Mouse (Mus musculus) Patski (cell line): ENCODE measurements at regions not wholly inside any gene's neighbourhood (a gene's known extent, or its start where the extent isn't known, plus 50 kb on each side); places are given as distances from the start of the nearest gene placed in this dataset.

Experiments
- ATAC-seq: fragments of 100-300 bp; one replicate; pipeline ENCODE4 v1.8.0; 2021
- CTCF ChIA-PET: fragments of 350-600 bp; sonication (Branson Sonifier 250); formaldehyde crosslinking; loops from one replicate; lab custom pipeline; 2022; ENCODE audit warnings: inconsistent platforms; lab: Charles Lee
- POLR2A ChIA-PET: fragments of 350-600 bp; sonication (Branson Sonifier 250); formaldehyde crosslinking; loops from one replicate; lab custom pipeline; 2022; ENCODE audit warnings: antibody characterized with exemption, inconsistent platforms; lab: Charles Lee
- DNase-seq: peaks from one replicate; pipeline ENCODE4 v3.0.0-alpha.2; 2011; ENCODE audit warnings: low read depth, low spot score
- H3K27me3 ChIP-seq: fragments of 371-371 bp; one replicate; pipeline ENCODE4 v1.5.1; 2021
- CTCF ChIP-seq: fragments of 100-300 bp; IDR thresholded peaks from one replicate; pipeline ENCODE4 v1.5.1; 2021
- in situ Hi-C: fragments of 300-500 bp; cut with MboI; formaldehyde crosslinking; loops from 3 replicates; pipeline ENCODE4 v1.11.1; 2018; ENCODE audit warnings: low pct_unique_long_range_greater_than_20kb, mixed read lengths

- ChIA-PET CTCF (no interaction called here), POLR2A (no interaction called here)
- in situ Hi-C loops, result no loop called here
- no peaks in the 10 kb centered on the region for H3K27me3 ChIP-seq
- no peak for TF ChIP-seq CTCF
- peak; percentile 69 for ATAC-seq
- DNase-seq, result peak; percentile 25
Measured at GRCm38 (mm10) chr4:31768026-31768626, 195.8 kb upstream of the Map3k7 start.

- CTCF ChIA-PET, result no interaction called here
- DNase-seq, result no peak
- no peak for TF ChIP-seq CTCF
- no peak for ATAC-seq
- in situ Hi-C loops, result no loop called here
- H3K27me3 ChIP-seq, result no peaks in the 10 kb centered on the region
- POLR2A ChIA-PET, result no interaction called here
Measured at GRCm38 (mm10) chr4:31769325-31769724, 194.6 kb upstream of the Map3k7 start.

- POLR2A ChIA-PET, result no interaction called here
- DNase-seq (no peak), ATAC-seq (no peak)
- in situ Hi-C loops, result no loop called here
- CTCF ChIA-PET, result no interaction called here
- H3K27me3 ChIP-seq, result peaks cover 3% of the 10 kb centered on the region
- peak; percentile 57 for TF ChIP-seq CTCF
Measured at GRCm38 (mm10) chr4:31786284-31786683, 177.6 kb upstream of the Map3k7 start.

GRCm38 (mm10) chr4:31817574-31818240 lies 146.2 kb upstream of the Map3k7 start:
- H3K27me3 ChIP-seq, result no peaks in the 10 kb centered on the region
- no peak for TF ChIP-seq CTCF
- ChIA-PET CTCF (no interaction called here), POLR2A (no interaction called here)
- ATAC-seq (no peak), DNase-seq (no peak)
- in situ Hi-C loops, result no loop called here

GRCm38 (mm10) chr4:31819521-31820259 lies 144.2 kb upstream of the Map3k7 start:
- ATAC-seq (peak; percentile 96), DNase-seq (peak; percentile 48)
- no peak for TF ChIP-seq CTCF

GRCm38 (mm10) chr4:31823574-31824348 lies 140.1 kb upstream of the Map3k7 start:
- H3K27me3 ChIP-seq, result no peaks in the 10 kb centered on the region
- ChIA-PET POLR2A (no interaction called here), CTCF (no interaction called here)
- no peak for TF ChIP-seq CTCF
- DNase-seq (no peak), ATAC-seq (no peak)
- in situ Hi-C loops, result no loop called here

More at GRCm38 (mm10) chr4:31819521-31820259, 144.2 kb upstream of the Map3k7 start:
- POLR2A ChIA-PET, result no interaction called here
- in situ Hi-C loops, result no loop called here
- CTCF ChIA-PET, result no interaction called here
- H3K27me3 ChIP-seq, result no peaks in the 10 kb centered on the region

- peak; percentile 82 for ATAC-seq
- H3K27me3 ChIP-seq, result no peaks in the 10 kb centered on the region
- POLR2A ChIA-PET, result no interaction called here
- peak; percentile 49 for TF ChIP-seq CTCF
- DNase-seq, result peak; percentile 43
- CTCF ChIA-PET, result interaction anchor here (1.1 to 1.5 kb wide), 3 partner anchors 26 to 93 kb away, joined by 3 read pairs; no protein-coding TSS in a partner anchor
- in situ Hi-C loops, result no loop called here
Measured at GRCm38 (mm10) chr4:31824518-31825437, 139.1 kb upstream of the Map3k7 start.

GRCm38 (mm10) chr4:31825438-31825830 lies 138.5 kb upstream of the Map3k7 start:
- H3K27me3 ChIP-seq, result no peaks in the 10 kb centered on the region
- in situ Hi-C loops, result no loop called here
- CTCF ChIA-PET, result interaction anchor here (0.7 to 1.5 kb wide), 4 partner anchors 27 to 93 kb away, joined by 3 read pairs; no protein-coding TSS in a partner anchor
- TF ChIP-seq CTCF, result no peak
- ATAC-seq, result peak; percentile 74
- POLR2A ChIA-PET, result no interaction called here
- peak; percentile 39 for DNase-seq

- TF ChIP-seq CTCF, result no peak
- DNase-seq (no peak), ATAC-seq (no peak)
- in situ Hi-C loops, result no loop called here
- no peaks in the 10 kb centered on the region for H3K27me3 ChIP-seq
- CTCF ChIA-PET, result no interaction called here
- POLR2A ChIA-PET, result no interaction called here
Measured at GRCm38 (mm10) chr4:31826661-31827060, 137.2 kb upstream of the Map3k7 start.

GRCm38 (mm10) chr4:31827266-31827665 lies 136.6 kb upstream of the Map3k7 start:
- no peaks in the 10 kb centered on the region for H3K27me3 ChIP-seq
- TF ChIP-seq CTCF, result no peak
- ATAC-seq, result no peak
- ChIA-PET CTCF (no interaction called here), POLR2A (no interaction called here)
- in situ Hi-C loops, result no loop called here
- no peak for DNase-seq
